Mouse (Mus musculus) forelimb bud, embryonic 11.5 days (tissue): ENCODE measurements around the gene D10Jhu81e.
"Not testable (repeated sequence)": the region's sequence is repeated elsewhere in the genome, so short reads cannot be mapped to it uniquely, and the experiment has no call there.

Source experiments
- DNase-seq: peaks from one replicate; pipeline ENCODE4 v3.0.0-alpha.2; 2012; ENCODE audit warnings: low read depth, low spot score

The D10Jhu81e gene

GRCm38 (mm10) chr10:78134400-78134799 lies 35.2 kb downstream of the D10Jhu81e start:
- DNase-seq, result no peak

- no peak for DNase-seq
Observed at GRCm38 (mm10) chr10:78129998-78130397, 39.6 kb downstream of the D10Jhu81e start.

GRCm38 (mm10) chr10:78129423-78129822 lies 40.2 kb downstream of the D10Jhu81e start:
- no peak for DNase-seq

GRCm38 (mm10) chr10:78128647-78129046 lies 40.9 kb downstream of the D10Jhu81e start:
- no peak for DNase-seq

GRCm38 (mm10) chr10:78127931-78128330 lies 41.7 kb downstream of the D10Jhu81e start:
- no peak for DNase-seq

GRCm38 (mm10) chr10:78127046-78127870 lies 42.3 kb downstream of the D10Jhu81e start:
- no peak for DNase-seq

GRCm38 (mm10) chr10:78126311-78126710 lies 43.3 kb downstream of the D10Jhu81e start:
- DNase-seq, result no peak

GRCm38 (mm10) chr10:78125061-78125460 lies 44.5 kb downstream of the D10Jhu81e start:
- DNase-seq, result not testable (repeated sequence)

- not testable (repeated sequence) for DNase-seq
Observed at GRCm38 (mm10) chr10:78124137-78124536, 45.4 kb downstream of the D10Jhu81e start.

GRCm38 (mm10) chr10:78119422-78119821 lies 50.2 kb downstream of the D10Jhu81e start:
- DNase-seq, result no peak

- DNase-seq, result no peak
Observed at GRCm38 (mm10) chr10:78115153-78115552, 54.4 kb downstream of the D10Jhu81e start.

GRCm38 (mm10) chr10:78114521-78115092 lies 55.0 kb downstream of the D10Jhu81e start:
- no peak for DNase-seq
